Mouse (Mus musculus): Measurements from ENCODE around the gene Dolpp1. TPM values are rescaled to one million over a fixed set of nuclear protein-coding genes. Genes with fewer than 3 reads are reported as not detected.

Gene Dolpp1
- polyA plus RNA-seq, 1 experiment from 2014 or later, result 34.8 TPM

GRCm38 (mm10) chr2:30444450-30444849 lies 52.4 kb downstream of the Dolpp1 start:
- Histone ChIP-seq H3K36me3 (peaks cover 64% of the 10 kb centered on the region), H3K27me3 (no peaks in the 10 kb centered on the region), H3K4me3 (no peak overlapping the region), H3K27ac (peak overlapping the region; percentile 100), H3K4me1 (peaks cover 65% of the 10 kb centered on the region), H3K9me3 (no peaks in the 10 kb centered on the region), H3K9ac (no peak overlapping the region), H3K4me2 (replicated peaks) (no peak overlapping the region)
- no peak for ATAC-seq (ENCODE audit: insufficient number of reproducible peaks, insufficient read depth, low FRiP score, low TSS enrichment)

DNA sequence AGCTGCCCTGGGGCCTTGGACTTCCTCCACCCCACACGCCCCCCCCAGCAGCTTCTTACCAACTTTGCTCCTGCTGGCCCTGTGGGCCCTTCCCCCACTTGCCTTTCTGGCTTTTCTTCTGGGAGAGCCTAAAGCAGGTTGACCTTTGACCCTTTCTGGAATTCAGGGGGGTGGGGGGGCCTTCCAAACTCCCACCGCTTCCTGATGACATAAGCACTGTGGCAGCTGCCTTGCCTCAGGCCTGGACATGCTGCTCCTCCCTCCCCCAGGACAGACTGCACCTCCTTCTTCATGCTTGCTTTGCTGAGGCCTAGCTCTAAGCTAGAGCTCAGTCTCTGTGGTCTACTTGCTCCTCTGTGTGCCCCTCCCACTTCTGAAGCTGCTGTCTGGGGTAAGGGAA lies 53.3 kb downstream of the Dolpp1 start:
- WGBS, result 10% methylated on average over 2 of the region's 2 CpGs
- Histone ChIP-seq H3K27me3 (no peaks in the 10 kb centered on the region), H3K9me3 (peaks cover 6% of the 10 kb centered on the region), H3K36me3 (peaks cover 65% of the 10 kb centered on the region), H3K9ac (peak overlapping the region; percentile 25; the same call in 1 of the 2 replicates), H3K4me3 (no peak overlapping the region), H3K4me2 (replicated peaks) (peak overlapping the region; percentile 3; the same call in 1 of the 2 replicates), H3K4me1 (peaks cover 56% of the 10 kb centered on the region), H3K27ac (peak overlapping the region; percentile 100)
- no peak for ATAC-seq (ENCODE audit: insufficient number of reproducible peaks, insufficient read depth, low FRiP score, low TSS enrichment)

GRCm38 (mm10) chr2:30446891-30447826 lies 55.1 kb downstream of the Dolpp1 start:
- peaks cover 70% of the 10 kb centered on the region for H3K36me3 ChIP-seq
- peaks cover 8% of the 10 kb centered on the region for H3K9me3 ChIP-seq
- WGBS, result 80% methylated on average over 10 of the region's 10 CpGs
- peak overlapping the region; percentile 100; the same call in 1 of the 2 replicates for H3K27ac ChIP-seq
- peak overlapping the region; percentile 30; the same call in 1 of the 2 replicates for H3K9ac ChIP-seq
- H3K27me3 ChIP-seq, result no peaks in the 10 kb centered on the region
- H3K4me3 ChIP-seq, result no peak overlapping the region
- peaks cover 41% of the 10 kb centered on the region for H3K4me1 ChIP-seq
- no peak overlapping the region for H3K4me2 ChIP-seq (replicated peaks)
- ATAC-seq (ENCODE audit: insufficient number of reproducible peaks, insufficient read depth, low FRiP score, low TSS enrichment), result no peak

GRCm38 (mm10) chr2:30448371-30448770 lies 56.3 kb downstream of the Dolpp1 start:
- H3K9ac ChIP-seq, result no peak overlapping the region
- no peak overlapping the region for H3K27ac ChIP-seq
- 82% methylated on average over 7 of the region's 7 CpGs for WGBS
- H3K36me3 ChIP-seq, result peaks cover 64% of the 10 kb centered on the region
- no peaks in the 10 kb centered on the region for H3K27me3 ChIP-seq
- peaks cover 29% of the 10 kb centered on the region for H3K4me1 ChIP-seq
- H3K4me3 ChIP-seq, result no peak overlapping the region
- peaks cover 8% of the 10 kb centered on the region for H3K9me3 ChIP-seq
- no peak overlapping the region for H3K4me2 ChIP-seq (replicated peaks)
- ATAC-seq (ENCODE audit: insufficient number of reproducible peaks, insufficient read depth, low FRiP score, low TSS enrichment), result no peak

Small RNA genes within 50 kb of the gene (microRNA-seq; reads per million reads assigned to microRNA genes)
- not detected for gene Gm47292

Other genes with a start within 250 kb of the Dolpp1 start
- gene Endog, start 220.8 kb upstream of the Dolpp1 start, polyA plus RNA-seq (2016; fragmentation: Nextera tagmentation; extraction: Ambion mirVana), result 18.5 TPM in 2 replicates
- gene Spout1, start 213.8 kb upstream of the Dolpp1 start, polyA plus RNA-seq (2016; fragmentation: Nextera tagmentation; extraction: Ambion mirVana), result 87.1 and 90.3 TPM in 2 replicates
- gene Kyat1, start 186.4 kb upstream of the Dolpp1 start, polyA plus RNA-seq (2016; fragmentation: Nextera tagmentation; extraction: Ambion mirVana), result 8.2 and 8.3 TPM in 2 replicates
- 40.9 and 41.2 TPM in 2 replicates for gene Lrrc8a, start 154.5 kb upstream of the Dolpp1 start, polyA plus RNA-seq (2016; fragmentation: Nextera tagmentation; extraction: Ambion mirVana)
- gene Gm28035, start 151.7 kb upstream of the Dolpp1 start, polyA plus RNA-seq (2016; fragmentation: Nextera tagmentation; extraction: Ambion mirVana), result 0.09 and 0.14 TPM in 2 replicates
- 3.5 and 3.8 TPM in 2 replicates for gene Phyhd1, start 126.1 kb upstream of the Dolpp1 start, polyA plus RNA-seq (2016; fragmentation: Nextera tagmentation; extraction: Ambion mirVana)
- gene Gm28038, start 111.2 kb upstream of the Dolpp1 start, polyA plus RNA-seq (2016; fragmentation: Nextera tagmentation; extraction: Ambion mirVana), result not detected in 2 replicates
- 29.6 and 31.0 TPM in 2 replicates for gene Dolk, start 105.9 kb upstream of the Dolpp1 start, polyA plus RNA-seq (2016; fragmentation: Nextera tagmentation; extraction: Ambion mirVana)
- 37.2 and 37.4 TPM in 2 replicates for gene Nup188, start 105.9 kb upstream of the Dolpp1 start, polyA plus RNA-seq (2016; fragmentation: Nextera tagmentation; extraction: Ambion mirVana)
- 89.7 and 96.9 TPM in 2 replicates for gene Sh3glb2, start 32.9 kb upstream of the Dolpp1 start, polyA plus RNA-seq (2016; fragmentation: Nextera tagmentation; extraction: Ambion mirVana)
- gene Miga2, start 28.0 kb upstream of the Dolpp1 start, polyA plus RNA-seq (2016; fragmentation: Nextera tagmentation; extraction: Ambion mirVana), result 29.6 and 31.0 TPM in 2 replicates
- gene Crat, start 23.6 kb downstream of the Dolpp1 start, polyA plus RNA-seq (2016; fragmentation: Nextera tagmentation; extraction: Ambion mirVana), result 23.8 and 26.9 TPM in 2 replicates
- gene Ptpa, start 23.8 kb downstream of the Dolpp1 start, polyA plus RNA-seq (2016; fragmentation: Nextera tagmentation; extraction: Ambion mirVana), result 140 and 145 TPM in 2 replicates
- 4.2 and 4.5 TPM in 2 replicates for gene Ier5l, start 82.0 kb downstream of the Dolpp1 start, polyA plus RNA-seq (2016; fragmentation: Nextera tagmentation; extraction: Ambion mirVana)
- gene Cstad, start 202.8 kb downstream of the Dolpp1 start, polyA plus RNA-seq (2016; fragmentation: Nextera tagmentation; extraction: Ambion mirVana), result 0.57 and 1.4 TPM in 2 replicates

All from embryonic facial prominence, embryonic 12.5 days (tissue).